Mouse (Mus musculus) heart, adult 2 months (tissue): ENCODE data around the gene Ptges. TPM values are rescaled to one million over a fixed set of nuclear protein-coding genes. Genes with fewer than 3 reads are reported as not detected.

Source experiments
- DNase-seq, 2 experiments: peaks; one replicate each; pipeline ENCODE4 v3.0.0; 2021
- H3K27ac ChIP-seq: fragments of 200-600 bp; 2 replicates; pipeline ENCODE4 v1.8.1; 2022
- H3K27me3 ChIP-seq: fragments of 200-500 bp; 2 replicates; pipeline ENCODE4 v1.6.1; 2012; ENCODE audit warnings: mild to moderate bottlenecking, low read length, inconsistent platforms, mixed read lengths; ENCODE audit not compliant: control insufficient read depth, insufficient read depth
- H3K36me3 ChIP-seq: fragments of 200-500 bp; 2 replicates; pipeline ENCODE4 v1.6.1; 2012; ENCODE audit warnings: low read length, inconsistent platforms; ENCODE audit not compliant: control insufficient read depth, insufficient read depth
- H3K4me1 ChIP-seq: fragments of 200-500 bp; 2 replicates; pipeline ENCODE4 v1.6.1; 2011; ENCODE audit warnings: low read length; ENCODE audit not compliant: control insufficient read depth, insufficient read depth
- H3K4me3 ChIP-seq: fragments of 200-600 bp; 2 replicates; pipeline ENCODE4 v1.8.1; 2022
- H3K79me2 ChIP-seq: fragments of 200-500 bp; replicated peaks from 2 replicates; pipeline ENCODE4 v1.6.1; 2012; ENCODE audit warnings: mild to moderate bottlenecking, inconsistent platforms, low read length, moderate library complexity, mixed read lengths; ENCODE audit not compliant: control insufficient read depth, insufficient read depth
- H3K9ac ChIP-seq: fragments of 200-500 bp; 2 replicates; pipeline ENCODE4 v1.6.1; 2012; ENCODE audit warnings: low read depth, mild to moderate bottlenecking, control low read depth, inconsistent platforms, low read length, mixed read lengths
- CTCF ChIP-seq: fragments of 200-600 bp; IDR thresholded peaks from 2 replicates; pipeline ENCODE4 v1.8.1; 2022; ENCODE audit warnings: antibody characterized with exemption, mild to moderate bottlenecking, moderate library complexity
- EP300 ChIP-seq: fragments of 200-500 bp; IDR thresholded peaks from 2 replicates; pipeline ENCODE4 v1.6.1; 2011; ENCODE audit warnings: low read depth, low read length, control low read depth; ENCODE audit not compliant: insufficient read depth
- POLR2A ChIP-seq: fragments of 200-500 bp; IDR thresholded peaks from 2 replicates; pipeline ENCODE4 v1.6.1; 2011; ENCODE audit warnings: mild to moderate bottlenecking, low read depth, low read length, control low read depth; ENCODE audit not compliant: insufficient read depth
- WGBS: fragments of 180-500 bp; shearing (Covaris S2); methylation state at CpG from one replicate; pipeline ENCODE4 v1.1.7; 2018; 5-methylcytosine and 5-hydroxymethylcytosine counted together
- intact Hi-C: fragments of 180-260 bp; cut with DNase I; formaldehyde crosslinking; loops from one replicate; pipeline ENCODE4 v1.15.1; 2025
- polyA plus RNA-seq: library from polyadenylated mRNA; depleted of rRNA; stranded (reverse); fragments of >200 nt; gene quantifications from 2 replicates; pipeline ENCODE4 v1.2.3, GENCODE M21; 2012
- total RNA-seq, 2 experiments: library from RNA; stranded (reverse); gene quantifications; 2 replicates each; pipeline ENCODE4 v1.2.3; 2021

Gene Ptges
- total and polyA plus RNA-seq, 3 experiments: 2.5 to 4.8 (median 2.8) TPM

DNA sequence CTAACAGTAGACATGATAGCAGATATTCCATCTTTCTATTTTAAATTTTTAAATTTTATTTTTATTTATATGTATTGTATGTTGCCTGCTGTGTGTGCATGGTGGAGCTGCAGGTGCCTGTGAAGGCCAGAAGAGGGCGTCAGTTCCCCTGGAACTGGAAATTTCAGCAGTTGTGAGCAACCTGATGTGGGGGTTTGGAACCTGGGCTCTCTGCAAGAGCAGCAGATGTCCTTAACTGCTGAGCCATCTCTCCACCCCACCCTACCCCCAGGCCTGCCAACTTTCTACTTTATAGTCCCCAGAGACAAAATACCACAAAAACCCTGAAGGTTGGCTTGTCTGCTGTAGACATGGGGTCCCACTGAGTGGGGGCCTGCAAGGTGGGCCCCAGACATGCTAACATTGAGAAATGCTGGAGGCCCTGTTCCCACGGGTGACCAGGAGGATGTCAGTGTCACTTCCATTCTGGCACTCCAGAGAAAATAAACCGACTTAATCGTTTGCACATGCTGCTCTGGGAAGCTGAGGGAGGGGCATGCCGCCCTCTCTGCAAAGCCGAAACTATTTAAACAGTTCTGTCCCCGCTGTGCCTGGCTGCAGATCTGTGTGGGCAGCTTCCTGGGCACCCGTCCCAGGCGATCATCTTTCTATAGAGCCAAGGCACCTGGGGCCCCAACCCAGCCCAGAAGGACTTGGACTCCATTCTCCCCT is 44.1 kb downstream of the Ptges start:
- Histone ChIP-seq H3K27me3 (no peaks in the 10 kb centered on the region), H3K27ac (no peak overlapping the region), H3K36me3 (no peaks in the 10 kb centered on the region), H3K4me3 (no peak overlapping the region), H3K4me1 (no peaks in the 10 kb centered on the region), H3K79me2 (no peaks in the 10 kb centered on the region), H3K9ac (no peak overlapping the region)
- intact Hi-C loops: no loop called here
- 27% methylated on average over 9 of the region's 9 CpGs for WGBS
- DNase-seq: no peak
- TF ChIP-seq POLR2A (no peak), CTCF (peak; percentile 17; the same call in 1 of the 2 replicates), EP300 (no peak)

DNA sequence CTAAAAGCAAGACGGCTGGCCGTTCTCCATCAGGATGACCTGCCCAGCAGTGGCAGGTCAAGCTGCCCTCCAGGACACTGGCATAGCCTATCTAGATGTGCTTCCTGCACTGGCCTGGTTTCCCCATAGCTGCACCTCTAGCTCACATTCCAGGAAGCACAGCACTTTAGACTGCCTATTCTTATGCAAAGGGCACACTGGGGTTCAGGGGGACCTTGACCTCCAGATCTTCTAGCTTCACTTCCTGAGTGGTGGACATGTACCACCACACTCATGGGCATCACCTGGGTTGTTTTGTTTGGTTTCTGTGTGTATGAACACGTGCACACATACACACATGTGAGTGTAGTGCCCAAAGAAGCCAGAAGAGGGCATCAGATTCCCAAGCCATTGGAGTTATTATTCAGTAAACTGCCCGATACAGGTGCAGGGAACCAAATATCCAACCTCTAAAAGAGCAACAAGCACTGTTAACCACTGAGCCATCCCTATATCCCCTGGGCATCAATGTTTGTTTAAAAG is 44.8 kb downstream of the Ptges start:
- no peaks in the 10 kb centered on the region for H3K36me3 ChIP-seq
- no peaks in the 10 kb centered on the region for H3K27me3 ChIP-seq
- intact Hi-C loops: no loop called here
- 92% methylated on average over 4 of the region's 4 CpGs for WGBS
- no peak for DNase-seq
- H3K4me1 ChIP-seq: no peaks in the 10 kb centered on the region
- H3K4me3 ChIP-seq: no peak overlapping the region
- no peak overlapping the region for H3K9ac ChIP-seq
- TF ChIP-seq CTCF (no peak), POLR2A (no peak), EP300 (no peak)
- no peak overlapping the region for H3K27ac ChIP-seq
- no peaks in the 10 kb centered on the region for H3K79me2 ChIP-seq

DNA sequence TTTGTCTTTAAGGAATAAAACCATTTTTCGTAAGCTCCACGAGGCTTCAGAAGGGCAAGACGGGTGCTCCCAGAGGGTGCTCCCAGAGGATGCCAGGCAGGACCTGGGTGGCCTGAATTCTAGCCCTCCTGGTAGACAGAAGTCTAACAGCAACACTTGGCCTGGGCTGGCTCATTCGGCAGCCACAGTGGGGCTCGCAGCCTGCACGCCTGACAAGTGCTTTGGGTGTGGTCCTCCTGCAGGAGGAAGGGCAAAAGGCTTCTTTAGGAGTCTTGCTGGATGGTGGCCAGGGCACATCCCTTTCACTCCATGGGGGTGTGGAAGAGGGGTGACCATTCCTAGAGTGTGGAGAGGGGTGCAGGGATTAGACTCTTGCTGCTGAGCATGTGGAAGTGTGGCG is 48.4 kb downstream of the Ptges start:
- no peaks in the 10 kb centered on the region for H3K79me2 ChIP-seq
- no peaks in the 10 kb centered on the region for H3K36me3 ChIP-seq
- DNase-seq: no peak
- 72% methylated on average over 7 of the region's 7 CpGs for WGBS
- H3K4me3 ChIP-seq: no peak overlapping the region
- H3K27ac ChIP-seq: no peak overlapping the region
- intact Hi-C loops: no loop called here
- H3K9ac ChIP-seq: no peak overlapping the region
- TF ChIP-seq EP300 (no peak), CTCF (no peak), POLR2A (no peak)
- H3K27me3 ChIP-seq: no peaks in the 10 kb centered on the region
- H3K4me1 ChIP-seq: no peaks in the 10 kb centered on the region

DNA sequence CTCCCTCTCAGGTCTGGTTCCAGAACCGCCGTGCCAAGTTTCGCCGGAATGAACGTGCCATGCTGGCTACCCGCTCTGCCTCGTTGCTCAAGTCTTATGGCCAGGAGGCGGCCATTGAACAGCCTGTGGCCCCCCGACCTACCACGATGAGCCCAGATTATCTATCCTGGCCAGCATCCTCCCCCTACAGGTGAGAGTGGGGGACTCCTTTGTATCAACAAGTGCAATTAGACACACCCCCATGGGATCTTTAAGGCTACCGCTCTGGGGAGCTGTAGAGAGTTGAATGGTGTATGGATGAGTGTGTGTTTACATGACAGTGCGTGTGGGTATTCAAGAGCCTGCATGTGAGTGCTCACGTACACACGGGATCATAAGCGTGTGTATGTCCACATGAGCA is 50.2 kb downstream of the Ptges start:
- intact Hi-C loops: no loop called here
- H3K27me3 ChIP-seq: no peaks in the 10 kb centered on the region
- 92% methylated on average over 15 of the region's 15 CpGs for WGBS

DNA sequence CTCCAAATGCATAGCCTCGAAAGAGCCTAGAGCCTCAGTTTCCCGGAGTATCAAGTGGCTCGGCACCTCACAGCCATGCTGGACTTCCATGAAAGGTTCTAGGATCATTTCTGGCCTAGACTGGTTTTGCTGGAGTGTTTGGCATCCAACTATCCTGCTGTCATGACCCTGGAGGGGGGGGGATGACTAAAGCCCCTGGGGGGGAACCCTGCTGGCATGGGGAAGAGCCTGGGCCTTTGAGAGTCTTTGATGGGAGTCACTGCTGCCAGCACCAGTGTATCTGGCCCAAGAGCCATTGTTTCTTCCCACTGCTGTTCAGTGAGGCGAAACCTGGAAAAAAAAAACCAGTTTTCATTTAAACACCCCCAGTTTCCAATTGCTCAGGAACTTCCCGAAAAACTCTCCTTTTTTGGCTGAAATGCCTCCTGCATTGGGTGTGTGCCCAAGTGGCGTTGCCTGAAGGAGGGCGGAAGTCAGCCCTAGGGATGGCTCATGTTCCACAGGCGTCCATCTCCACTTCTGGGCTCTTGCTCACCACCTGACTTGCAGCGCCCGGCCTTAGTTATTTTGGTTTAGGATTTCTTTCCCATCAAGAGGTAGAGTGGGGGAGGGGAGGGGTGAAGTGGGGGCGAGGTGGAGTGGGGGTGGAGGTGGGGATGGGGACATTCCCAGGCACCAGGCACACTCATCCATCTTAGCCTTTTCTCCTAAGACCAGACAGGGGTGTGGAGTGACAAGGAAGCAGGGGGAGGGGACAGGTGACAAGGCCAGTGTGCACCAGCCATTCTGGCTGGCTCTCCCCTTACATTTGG is 53.8 kb downstream of the Ptges start:
- no peak overlapping the region for H3K27ac ChIP-seq
- no peak for DNase-seq
- 61% methylated on average over 11 of the region's 11 CpGs for WGBS
- H3K27me3 ChIP-seq: no peaks in the 10 kb centered on the region
- H3K36me3 ChIP-seq: no peaks in the 10 kb centered on the region
- no peaks in the 10 kb centered on the region for H3K79me2 ChIP-seq
- no peaks in the 10 kb centered on the region for H3K4me1 ChIP-seq
- intact Hi-C loops: no loop called here
- TF ChIP-seq CTCF (no peak), EP300 (no peak), POLR2A (no peak)
- H3K4me3 ChIP-seq: no peak overlapping the region
- H3K9ac ChIP-seq: no peak overlapping the region

More for the DNA sequence above, 50.2 kb downstream of the Ptges start:
- Histone ChIP-seq H3K4me1 (no peaks in the 10 kb centered on the region), H3K4me3 (no peak overlapping the region), H3K9ac (no peak overlapping the region), H3K79me2 (no peaks in the 10 kb centered on the region), H3K27ac (no peak overlapping the region), H3K36me3 (no peaks in the 10 kb centered on the region)
- TF ChIP-seq POLR2A (no peak), CTCF (no peak), EP300 (no peak)
- DNase-seq: no peak

DNA sequence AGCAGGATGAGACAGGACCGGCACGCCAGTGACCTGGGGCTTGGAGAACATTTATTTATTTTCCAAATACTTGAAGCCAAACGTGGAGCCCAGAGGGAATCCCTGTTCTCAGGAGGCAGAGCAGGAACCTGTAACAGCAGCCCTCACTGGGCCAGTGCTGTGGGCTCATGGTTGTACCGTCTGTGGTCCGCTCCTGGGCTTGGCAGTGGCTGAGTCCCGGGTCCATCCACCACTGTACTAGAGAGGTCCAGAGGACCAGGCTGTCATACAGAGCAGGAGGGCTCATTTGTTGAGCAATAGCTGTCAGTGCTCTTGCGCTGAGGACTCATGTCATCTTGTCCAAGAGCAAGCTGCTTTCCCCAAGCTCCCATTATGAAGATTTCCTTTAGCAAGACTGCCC is 54.6 kb downstream of the Ptges start:
- Histone ChIP-seq H3K36me3 (no peaks in the 10 kb centered on the region), H3K4me3 (no peak overlapping the region), H3K4me1 (no peaks in the 10 kb centered on the region), H3K27ac (no peak overlapping the region), H3K9ac (no peak overlapping the region), H3K79me2 (no peaks in the 10 kb centered on the region), H3K27me3 (no peaks in the 10 kb centered on the region)
- 78% methylated on average over 7 of the region's 7 CpGs for WGBS
- DNase-seq: no peak
- TF ChIP-seq EP300: no peak
- TF ChIP-seq POLR2A: no peak
- no peak for TF ChIP-seq CTCF
- intact Hi-C loops: no loop called here
